ENCODE assay signal across 13 mouse cellular contexts in genomic region chr9:29332296-29333090, GRCm38 (mm10).
A peak's percentile ranks its signal among the peaks of the same experiment; 100 is the strongest.
DNase-seq lines count a peak whose midpoint lies in the region; ATAC-seq lines count a peak whose summit lies in the region.
"Had no signal": no experiment of that assay in that cellular context is flagged by ENCODE, and none has a peak within 500 bp of the region (broad histone marks: within the 10 kb centered on the region; RNA-seq: fewer than 3 reads in every experiment).

No protein-coding gene starts in this region.

- no peaks in the 10 kb centered on the region for H3K36me3 ChIP-seq in heart, embryonic 11.5 days (ENCODE audit: control insufficient read depth, insufficient read depth, low read length)
- H3K36me3 ChIP-seq in lung, embryonic 16.5 days (ENCODE audit: control insufficient read depth, insufficient read depth, low read length): no peaks in the 10 kb centered on the region
- no peaks in the 10 kb centered on the region for H3K36me3 ChIP-seq in forebrain, embryonic 15.5 days
- H3K36me3 ChIP-seq: limb, embryonic 13.5 days; midbrain, embryonic 10.5 days; neural tube, embryonic 13.5 days had no signal

- H3K27me3 ChIP-seq in heart, embryonic 11.5 days (ENCODE audit: control insufficient read depth, insufficient read depth, low read length): no peaks in the 10 kb centered on the region
- H3K27me3 ChIP-seq in lung, embryonic 16.5 days (ENCODE audit: control insufficient read depth, insufficient read depth, low read depth, low read length): no peaks in the 10 kb centered on the region
- no peaks in the 10 kb centered on the region for H3K27me3 ChIP-seq in forebrain, embryonic 15.5 days
- H3K27me3 ChIP-seq: neural tube, embryonic 13.5 days had no signal

- no peaks in the 10 kb centered on the region for H3K4me1 ChIP-seq in heart, embryonic 11.5 days (ENCODE audit: control insufficient read depth, insufficient read depth, low read length)
- H3K4me1 ChIP-seq in lung, embryonic 16.5 days (replicated peaks; ENCODE audit: control insufficient read depth, insufficient read depth, low read length): peaks cover 6% of the 10 kb centered on the region
- H3K4me1 ChIP-seq in forebrain, embryonic 15.5 days: no peaks in the 10 kb centered on the region
- H3K4me1 ChIP-seq: limb, embryonic 13.5 days had no signal

- ATAC-seq in heart, embryonic 11.5 days (replicated peaks; ENCODE audit: insufficient number of reproducible peaks, low FRiP score, low TSS enrichment): no peak
- peak; percentile 81 for ATAC-seq in lung, embryonic 16.5 days (ENCODE audit: low read depth)
- no peak for ATAC-seq in erythroid progenitor cell, adult 5-6 weeks (replicated peaks; ENCODE audit: low FRiP score, poor library complexity, severe bottlenecking)
- ATAC-seq in forebrain, embryonic 15.5 days (replicated peaks): no peak

- H3K4me2 ChIP-seq in heart, embryonic 11.5 days: no peak overlapping the region
- H3K4me2 ChIP-seq in lung, embryonic 16.5 days (ENCODE audit: low read depth, low read length): no peak overlapping the region
- H3K4me2 ChIP-seq in forebrain, embryonic 15.5 days (replicated peaks): no peak overlapping the region
- H3K4me2 ChIP-seq: limb, embryonic 13.5 days; neural tube, embryonic 13.5 days had no signal

- DNase-seq in heart, adult 9 months (ENCODE audit: low spot score in 2 of 2): peak; percentile 2 to 27
- peak; percentile 82 for DNase-seq in cerebellum, adult 9-10 months
- DNase-seq in heart, postnatal 4 days: peak; percentile 7
- DNase-seq in adrenal gland, postnatal 10 days: no peak
- DNase-seq: gastrocnemius, postnatal 36 days; right cerebral cortex, postnatal 4 days had no signal

- H3K9ac ChIP-seq in heart, embryonic 11.5 days (ENCODE audit: low read depth, low read length): no peak overlapping the region
- no peak overlapping the region for H3K9ac ChIP-seq in lung, embryonic 16.5 days (ENCODE audit: low read length)
- H3K9ac ChIP-seq in forebrain, embryonic 15.5 days (replicated peaks): no peak overlapping the region
- H3K9ac ChIP-seq: limb, embryonic 13.5 days; neural tube, embryonic 13.5 days had no signal

- WGBS in heart, embryonic 11.5 days (ENCODE audit: insufficient replicate concordance): 49% methylated on average over 3 of the region's 3 CpGs
- WGBS in lung, embryonic 16.5 days: 7% methylated on average over 3 of the region's 3 CpGs
- 18% methylated on average over 3 of the region's 3 CpGs for WGBS in forebrain, embryonic 15.5 days

- no peak overlapping the region for H3K4me3 ChIP-seq in heart, embryonic 11.5 days (ENCODE audit: low read depth, low read length)
- H3K4me3 ChIP-seq in lung, embryonic 16.5 days (ENCODE audit: low read length): no peak overlapping the region
- H3K4me3 ChIP-seq in forebrain, embryonic 15.5 days: no peak overlapping the region
- H3K4me3 ChIP-seq: limb, embryonic 13.5 days; midbrain, embryonic 10.5 days; neural tube, embryonic 13.5 days had no signal

- H3K27ac ChIP-seq in heart, embryonic 11.5 days (ENCODE audit: low read depth, low read length): no peak overlapping the region
- peak overlapping the region; percentile 80 for H3K27ac ChIP-seq in lung, embryonic 16.5 days (ENCODE audit: low read length)
- H3K27ac ChIP-seq in forebrain, embryonic 15.5 days (replicated peaks): no peak overlapping the region
- H3K27ac ChIP-seq: limb, embryonic 13.5 days; midbrain, embryonic 10.5 days; neural tube, embryonic 13.5 days had no signal

- H3K9me3 ChIP-seq in heart, embryonic 11.5 days (replicated peaks; ENCODE audit: control insufficient read depth, low read length): no peaks in the 10 kb centered on the region
- no peaks in the 10 kb centered on the region for H3K9me3 ChIP-seq in lung, embryonic 16.5 days (ENCODE audit: control insufficient read depth, low read length)
- H3K9me3 ChIP-seq in forebrain, embryonic 15.5 days: no peaks in the 10 kb centered on the region
- H3K9me3 ChIP-seq: limb, embryonic 13.5 days; midbrain, embryonic 10.5 days; neural tube, embryonic 13.5 days had no signal
